Mouse (Mus musculus) liver, embryonic 14.5 days (tissue): Measurements from ENCODE around the gene Klhl29.

ENCODE experiments used
- CTCF ChIP-seq: IDR thresholded peaks from 2 replicates; pipeline ENCODE4 v1.5.1; 2016; ENCODE audit warnings: antibody characterized with exemption, low read depth, control low read depth
- EP300 ChIP-seq: IDR thresholded peaks from 2 replicates; pipeline ENCODE4 v1.6.1; 2016; ENCODE audit warnings: antibody characterized with exemption, low read depth

DNA sequence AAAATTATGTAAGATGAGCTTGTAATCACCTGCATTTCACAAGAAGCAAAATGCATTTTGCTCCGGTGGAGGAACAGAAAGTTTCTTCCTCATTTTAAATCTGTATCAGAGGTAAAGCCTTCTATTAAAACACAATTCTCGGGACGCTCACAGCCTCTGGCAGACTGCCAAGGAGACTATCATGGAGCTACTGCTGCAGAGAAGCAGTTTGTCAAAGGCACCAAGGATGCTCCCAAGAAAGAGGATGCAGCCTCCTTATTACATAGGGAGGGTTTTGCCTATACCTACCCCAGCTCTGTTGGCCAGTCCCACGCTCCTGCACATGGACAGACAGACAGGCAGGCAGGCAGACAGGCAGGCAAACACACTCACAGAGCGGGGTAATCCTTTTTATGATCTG is 16.4 kb downstream of the Klhl29 start:
- TF ChIP-seq CTCF (no peak), EP300 (no peak)
